Mouse (Mus musculus) thymus, postnatal 25 days (tissue): ENCODE measurements around the gene Syngr1.
"Not testable (repeated sequence)": the region's sequence is repeated elsewhere in the genome, so short reads cannot be mapped to it uniquely, and the experiment has no call there.

Source experiments
- DNase-seq: peaks from one replicate; pipeline ENCODE4 v3.0.0; 2022

The Syngr1 gene

DNA sequence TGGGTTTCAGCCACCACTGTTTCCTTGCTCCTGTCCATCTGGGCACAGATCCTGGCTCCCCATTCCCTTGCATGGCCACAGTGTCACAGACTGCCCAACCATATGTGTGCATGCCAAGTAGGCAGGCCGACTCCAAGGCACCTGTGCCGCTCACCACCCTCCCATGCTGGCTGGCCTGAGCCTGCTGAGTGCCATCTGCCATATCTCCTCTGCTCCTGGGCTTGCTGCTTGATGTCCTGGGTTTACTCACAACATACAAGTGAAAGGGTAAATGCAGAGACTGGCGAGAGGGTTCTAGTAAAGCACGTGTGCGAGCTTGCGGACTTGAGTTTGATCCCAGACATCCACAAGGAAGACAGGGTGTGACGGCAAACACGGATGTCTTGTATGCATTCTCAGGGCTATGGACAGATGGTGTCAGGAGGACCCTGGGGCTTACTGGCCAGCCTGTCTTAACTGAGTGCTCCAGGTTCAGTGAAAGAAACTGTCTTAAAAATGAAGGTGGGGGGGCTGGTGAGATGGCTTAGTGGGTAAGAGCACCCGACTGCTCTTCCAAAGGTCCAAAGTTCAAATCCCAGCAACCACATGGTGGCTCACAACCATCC lies 30.7 kb downstream of the Syngr1 start:
- DNase-seq, result no peak

- not testable (repeated sequence) for DNase-seq
These were observed 31.3 kb downstream of the Syngr1 start for GRCm38 (mm10) chr15:80122431-80122830.

- DNase-seq, result no peak
These were observed 33.5 kb downstream of the Syngr1 start for GRCm38 (mm10) chr15:80124651-80125050.

DNA sequence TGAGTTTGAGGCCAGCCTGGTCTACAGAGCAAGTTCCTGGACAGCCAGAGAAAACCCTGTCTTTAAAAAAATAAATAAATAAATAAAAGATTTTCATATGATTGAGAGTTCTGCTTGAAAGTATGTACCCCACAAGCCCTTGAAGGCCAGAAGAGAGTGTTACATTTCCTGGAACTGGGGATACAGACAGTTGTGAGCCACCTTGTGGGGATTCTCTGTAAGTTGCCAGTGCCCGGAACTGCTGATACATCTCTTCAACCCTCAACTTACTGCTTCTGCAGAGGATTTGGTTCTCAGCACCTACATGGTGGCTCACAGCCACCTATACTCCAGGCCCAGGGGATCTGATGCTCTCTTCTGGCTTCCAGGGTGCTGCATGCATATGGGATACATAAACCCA lies 36.1 kb downstream of the Syngr1 start:
- DNase-seq, result peak; percentile 31

GRCm38 (mm10) chr15:80129982-80130381 lies 38.8 kb downstream of the Syngr1 start:
- DNase-seq, result no peak

DNA sequence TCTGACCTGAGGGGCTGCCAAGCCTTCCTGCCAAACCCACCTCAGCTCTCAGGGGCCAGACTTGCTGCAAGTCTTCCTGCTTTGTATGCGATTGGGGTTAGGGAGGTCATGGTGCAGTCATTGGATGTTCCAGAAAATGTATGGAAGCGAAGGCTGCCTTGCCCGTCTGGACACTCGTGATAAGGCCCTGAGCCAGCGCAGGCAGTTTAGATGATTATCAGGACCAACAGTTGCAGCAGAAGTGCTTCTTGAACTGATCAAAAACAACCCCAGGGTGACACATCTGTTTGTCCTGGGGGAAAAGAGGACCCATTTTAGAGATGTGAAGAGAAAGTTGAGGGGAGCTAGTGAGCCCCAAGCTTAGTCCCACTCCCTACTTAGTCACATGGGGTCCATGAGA lies 39.6 kb downstream of the Syngr1 start:
- DNase-seq, result no peak

DNA sequence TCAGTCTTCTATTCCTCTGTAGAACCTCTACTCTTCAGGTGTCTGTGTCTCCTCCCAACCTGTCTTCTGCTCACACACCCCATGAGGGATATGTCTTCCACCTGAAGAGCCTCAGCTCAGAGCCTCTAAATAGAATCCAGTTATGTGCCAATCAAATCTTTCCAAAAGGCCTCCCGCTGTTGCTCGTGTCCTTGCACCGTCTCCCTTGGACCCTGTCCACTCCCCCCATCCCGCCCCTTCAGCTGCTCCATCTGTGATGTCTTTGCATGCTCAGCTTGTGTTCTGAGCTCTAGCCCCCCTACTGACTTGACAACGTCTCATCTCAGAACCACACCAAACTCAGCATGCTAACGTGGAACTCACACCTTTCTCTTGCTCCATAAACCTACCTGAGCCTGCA lies 40.3 kb downstream of the Syngr1 start:
- DNase-seq, result no peak

- DNase-seq, result no peak
These were observed 41.3 kb downstream of the Syngr1 start for GRCm38 (mm10) chr15:80132452-80132851.

DNA sequence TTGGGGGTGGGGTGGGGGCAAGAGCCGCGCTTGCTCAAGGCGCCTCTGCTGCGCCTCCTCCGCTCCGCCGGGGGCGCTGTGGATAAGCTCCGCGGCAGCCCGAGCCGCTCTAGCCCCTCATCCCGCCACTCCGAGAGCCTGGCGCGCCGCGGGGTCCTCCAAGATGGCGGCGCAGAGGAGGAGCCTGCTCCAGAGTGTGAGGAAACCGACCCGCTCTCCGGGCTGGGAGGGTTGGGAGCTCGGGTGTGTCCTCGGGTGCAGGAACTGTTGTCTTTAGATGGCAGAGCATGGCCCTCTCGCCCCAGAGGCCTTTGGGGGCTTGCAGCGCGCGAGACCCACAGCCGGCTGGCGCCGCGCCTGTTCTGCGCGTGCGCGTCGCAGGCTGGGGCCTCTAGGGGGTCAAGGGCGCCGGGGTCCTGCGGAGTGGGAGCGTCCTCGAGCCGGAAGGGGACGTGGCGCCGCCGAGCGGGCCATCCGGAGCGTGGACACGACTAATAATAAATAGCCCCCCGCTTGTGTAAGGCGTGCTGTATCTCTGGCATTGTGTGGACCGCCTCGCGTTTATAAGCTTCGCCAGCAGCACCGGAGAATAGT lies 42.0 kb downstream of the Syngr1 start, which contains the start of gene Tab1:
Tab1 (plus strand) TSS at position 135 of the 594 bp plus-strand sequence.
- peak; percentile 93 for DNase-seq

GRCm38 (mm10) chr15:80133682-80134449 lies 42.7 kb downstream of the Syngr1 start:
- no peak for DNase-seq

DNA sequence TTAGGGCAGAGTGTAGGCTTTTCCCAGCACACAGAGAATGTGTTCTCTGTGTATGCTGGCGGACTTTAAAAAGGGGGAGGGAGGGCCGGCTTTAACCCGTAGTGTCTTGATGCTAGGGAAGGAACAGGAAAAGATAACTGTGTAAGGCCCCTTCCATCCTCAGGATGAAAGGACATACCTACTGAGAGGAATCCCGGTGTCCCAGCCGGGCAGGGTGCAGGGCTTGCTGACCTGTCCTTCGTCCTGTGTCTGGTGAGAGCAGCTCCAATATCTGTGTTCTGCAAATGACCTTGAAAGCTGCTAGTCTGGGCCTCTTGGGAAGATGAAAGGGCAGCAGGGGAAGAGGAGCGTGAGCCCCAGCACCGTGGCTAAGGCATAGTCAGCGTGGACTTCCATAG lies 43.3 kb downstream of the Syngr1 start:
- DNase-seq, result no peak

GRCm38 (mm10) chr15:80135499-80135898 lies 44.4 kb downstream of the Syngr1 start:
- DNase-seq, result no peak

DNA sequence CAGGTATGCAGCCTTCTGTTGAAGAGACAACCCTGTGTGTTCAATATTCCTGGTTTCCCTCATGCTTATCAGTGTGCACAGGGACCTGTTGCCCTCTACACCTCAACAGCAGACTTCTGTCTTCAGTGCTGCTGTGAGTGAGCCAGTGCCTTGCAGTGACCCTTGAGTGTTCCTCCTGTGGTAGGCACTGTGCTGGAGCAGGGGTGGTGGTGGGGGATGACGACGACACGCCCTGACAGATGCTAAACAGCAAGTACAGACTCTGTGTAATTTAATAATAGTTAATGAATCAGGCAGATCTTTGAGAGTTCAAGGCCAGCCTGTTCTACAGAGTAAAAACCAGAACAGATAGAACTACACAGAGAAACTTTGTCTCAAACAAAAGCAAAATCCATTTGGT lies 45.5 kb downstream of the Syngr1 start:
- DNase-seq, result no peak

- no peak for DNase-seq
These were observed 47.0 kb downstream of the Syngr1 start for GRCm38 (mm10) chr15:80137945-80138791.

- no peak for DNase-seq
These were observed 49.2 kb downstream of the Syngr1 start for GRCm38 (mm10) chr15:80140302-80140701.

DNA sequence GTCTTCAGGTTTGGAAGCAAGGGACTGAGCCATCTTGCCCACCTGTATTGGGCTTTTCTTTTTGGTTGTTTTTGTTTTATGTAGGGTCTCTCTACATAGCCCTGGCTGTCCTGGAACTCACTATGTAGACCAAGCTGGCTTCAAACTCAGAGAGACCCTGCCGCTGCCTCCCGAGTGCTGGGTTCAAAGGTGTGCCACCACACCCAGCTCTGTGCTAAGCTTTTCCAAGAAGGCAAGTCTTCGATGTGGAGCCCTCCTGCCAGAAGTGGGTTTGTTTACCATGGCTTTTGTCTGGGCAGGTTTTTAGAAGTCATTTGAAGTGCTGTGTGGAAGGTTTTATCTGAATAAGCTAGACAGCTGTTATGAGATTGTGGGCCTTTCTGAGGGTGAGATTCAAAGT lies 49.7 kb downstream of the Syngr1 start:
- no peak for DNase-seq

DNA sequence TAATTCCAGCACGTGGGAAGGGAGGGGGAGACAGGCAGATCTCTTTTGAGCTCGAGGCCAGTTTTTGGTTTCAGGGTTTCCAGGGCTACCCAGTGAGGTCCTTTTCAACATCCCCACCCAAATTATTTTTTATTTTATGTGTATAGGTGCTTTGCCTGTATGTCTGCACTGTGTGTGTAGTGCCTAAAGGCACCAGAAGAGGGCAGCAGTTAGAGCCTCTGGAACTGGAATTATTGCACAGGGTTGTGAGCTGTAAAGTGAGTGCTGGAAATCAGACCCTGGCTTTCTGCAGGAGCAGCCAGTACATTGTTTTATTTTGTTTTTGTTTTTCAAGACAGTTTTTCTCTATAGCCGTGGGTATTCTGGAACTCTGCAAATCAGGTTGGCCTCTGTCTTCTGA lies 51.0 kb downstream of the Syngr1 start:
- no peak for DNase-seq

DNA sequence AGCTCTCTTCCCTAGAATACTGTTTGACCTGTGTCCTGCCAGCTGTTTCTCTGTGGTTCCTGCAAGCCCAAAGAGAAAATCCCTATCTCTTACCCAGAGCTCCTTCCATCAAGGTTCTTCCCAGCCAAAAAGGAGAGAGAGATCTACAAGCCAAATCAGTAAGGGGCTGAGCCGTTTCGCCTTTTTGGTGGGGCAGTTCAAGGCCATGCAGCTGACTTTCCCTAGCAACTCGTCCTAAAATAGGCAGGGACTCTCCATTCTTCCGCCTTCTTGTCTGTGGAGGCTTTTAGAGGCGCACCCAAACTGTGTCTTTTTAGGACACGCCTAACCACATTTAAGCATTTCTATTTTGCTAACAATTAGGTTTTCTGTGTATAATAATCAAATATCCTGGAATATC lies 52.6 kb downstream of the Syngr1 start:
- DNase-seq, result no peak

DNA sequence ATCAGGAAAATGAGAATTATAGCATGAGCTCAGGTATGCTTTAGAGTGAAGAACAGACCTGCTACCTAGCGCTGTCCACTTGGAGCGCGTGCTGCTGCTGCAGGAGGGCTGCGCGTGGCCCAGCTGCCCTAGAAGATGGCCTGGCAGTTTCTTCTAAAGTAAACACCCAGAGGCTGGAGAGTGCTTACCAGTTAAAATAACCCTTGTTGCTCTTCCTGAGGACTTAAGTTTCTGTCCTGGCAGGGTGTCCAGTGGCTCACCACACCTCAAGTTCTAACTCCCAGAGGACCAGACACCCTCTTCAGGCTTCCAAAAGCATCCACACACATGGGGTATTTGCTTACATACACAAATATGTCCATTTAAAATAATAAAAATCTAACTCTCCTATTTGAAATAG lies 54.3 kb downstream of the Syngr1 start:
- no peak for DNase-seq

GRCm38 (mm10) chr15:80146153-80146552 lies 55.0 kb downstream of the Syngr1 start:
- no peak for DNase-seq

DNA sequence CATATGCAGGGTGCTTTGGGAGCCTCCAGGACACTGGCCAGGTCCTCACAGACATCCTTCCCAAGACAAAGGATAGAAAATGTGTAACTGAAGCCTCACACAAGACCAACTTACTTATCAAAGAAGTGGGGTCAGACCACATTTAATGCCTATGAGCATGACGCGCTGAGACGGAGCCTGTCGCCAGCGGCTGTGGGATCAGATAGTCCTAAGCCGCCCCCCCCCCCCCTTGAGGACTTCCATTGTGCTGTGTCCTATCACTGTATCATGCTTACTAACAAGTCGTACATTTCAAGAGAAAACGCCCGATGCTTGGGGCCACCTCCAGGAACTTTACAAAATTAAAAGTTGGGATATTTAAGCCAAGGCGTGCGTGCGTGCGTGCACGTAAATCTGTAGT lies 56.0 kb downstream of the Syngr1 start:
- DNase-seq, result no peak

- no peak for DNase-seq
These were observed 56.4 kb downstream of the Syngr1 start for GRCm38 (mm10) chr15:80147511-80147910.

DNA sequence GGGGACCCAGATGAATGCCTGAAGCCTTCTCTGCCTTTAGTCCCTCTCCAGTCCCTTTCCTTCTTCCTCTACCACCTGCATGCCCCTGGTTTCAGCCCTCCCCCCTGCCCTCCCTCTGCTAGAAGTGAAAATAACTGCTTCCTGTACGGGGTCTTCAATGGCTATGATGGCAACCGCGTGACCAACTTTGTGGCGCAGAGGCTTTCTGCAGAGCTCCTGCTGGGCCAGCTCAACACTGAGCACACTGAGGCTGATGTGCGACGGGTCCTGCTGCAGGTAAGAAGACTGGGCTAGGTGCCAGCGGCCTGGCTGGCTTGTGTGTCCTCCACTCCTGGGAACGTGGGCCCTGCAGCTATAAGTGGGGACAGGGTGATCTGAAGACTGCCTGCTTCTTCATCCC lies 57.4 kb downstream of the Syngr1 start:
- peak; percentile 61 for DNase-seq
